Mouse (Mus musculus) lung, embryonic 14.5 days (tissue): Measurements from ENCODE around the gene Col4a4. TPM values are rescaled to one million over a fixed set of nuclear protein-coding genes. Genes with fewer than 3 reads are reported as not detected.

Experiments used
- ATAC-seq: fragments of 200-750 bp; cut with Nextera tagmentation; 2 replicates; pipeline ENCODE4 v1.8.0; 2017; ENCODE audit warnings: mild to moderate bottlenecking, moderate TSS enrichment, moderate library complexity; ENCODE audit not compliant: insufficient read depth
- DNase-seq: peaks from one replicate; pipeline ENCODE4 v3.0.0-alpha.2; 2015
- H3K27ac ChIP-seq: fragments of 300-500 bp; sonication (generic); 2 replicates; pipeline ENCODE4 v1.5.1; 2014; ENCODE audit warnings: low read depth, mild to moderate bottlenecking, moderate library complexity
- H3K27me3 ChIP-seq: fragments of 300-500 bp; sonication (generic); 2 replicates; pipeline ENCODE4 v1.6.1; 2014; ENCODE audit warnings: low read length, control low read depth; ENCODE audit not compliant: insufficient read depth
- H3K36me3 ChIP-seq: fragments of 300-500 bp; sonication (generic); 2 replicates; pipeline ENCODE4 v1.6.1; 2014; ENCODE audit warnings: control low read depth; ENCODE audit not compliant: insufficient read depth
- H3K4me1 ChIP-seq: fragments of 300-500 bp; sonication (generic); 2 replicates; pipeline ENCODE4 v1.6.1; 2014; ENCODE audit warnings: antibody characterized with exemption, control low read depth; ENCODE audit not compliant: insufficient read depth
- H3K4me2 ChIP-seq: fragments of 300-500 bp; sonication (generic); 2 replicates; pipeline ENCODE4 v1.6.1; 2014; ENCODE audit warnings: mild to moderate bottlenecking
- H3K4me3 ChIP-seq: fragments of 300-500 bp; sonication (generic); 2 replicates; pipeline ENCODE4 v1.5.1; 2014; ENCODE audit warnings: low read depth, low read length
- H3K9ac ChIP-seq: fragments of 300-500 bp; sonication (generic); 2 replicates; pipeline ENCODE4 v1.6.1; 2014
- H3K9me3 ChIP-seq: fragments of 300-500 bp; sonication (generic); 2 replicates; pipeline ENCODE4 v1.6.1; 2016; ENCODE audit warnings: low read depth, low read length, control low read depth
- CTCF ChIP-seq: IDR thresholded peaks from 2 replicates; pipeline ENCODE4 v1.5.1; 2016; ENCODE audit warnings: antibody characterized with exemption, low read depth
- WGBS: fragments of 180-500 bp; shearing (Covaris S2); extraction: QIAGEN DNeasy Blood & Tissue Kit; methylation state at CpG from one replicate; pipeline ENCODE4 v1.1.7; 2014; 5-methylcytosine and 5-hydroxymethylcytosine counted together
- polyA plus RNA-seq: library from polyadenylated mRNA; unstranded; fragments of >200 nt; fragmentation: Nextera tagmentation; extraction: Ambion mirVana; gene quantifications from 2 replicates; pipeline ENCODE4 v1.2.1, GENCODE M21; 2014

The Col4a4 gene
- polyA plus RNA-seq, 1 experiment from 2014 or later = 8.0 TPM

- no peak for ATAC-seq
- DNase-seq = no peak
- Histone ChIP-seq H3K9ac (no peak overlapping the region), H3K27me3 (no peaks in the 10 kb centered on the region), H3K4me2 (0 out of 2 replicates have a peak overlapping the region, but pooled peaks have one; percentile 7), H3K27ac (no peak overlapping the region), H3K4me1 (no peaks in the 10 kb centered on the region), H3K4me3 (no peak overlapping the region), H3K36me3 (no peaks in the 10 kb centered on the region), H3K9me3 (no peaks in the 10 kb centered on the region)
- no peak for TF ChIP-seq CTCF
- 70% methylated on average over 4 of the region's 4 CpGs for WGBS
These were observed 110.8 kb downstream of the Col4a4 start for GRCm38 (mm10) chr1:82475821-82476220.

GRCm38 (mm10) chr1:82475254-82475653 lies 111.4 kb downstream of the Col4a4 start:
- Histone ChIP-seq H3K4me2 (no peak overlapping the region), H3K9ac (no peak overlapping the region), H3K27me3 (no peaks in the 10 kb centered on the region), H3K9me3 (no peaks in the 10 kb centered on the region), H3K4me1 (no peaks in the 10 kb centered on the region), H3K4me3 (no peak overlapping the region), H3K27ac (no peak overlapping the region), H3K36me3 (no peaks in the 10 kb centered on the region)
- DNase-seq (no peak), ATAC-seq (no peak)
- TF ChIP-seq CTCF = no peak
- WGBS = 79% methylated on average over 5 of the region's 5 CpGs

DNA sequence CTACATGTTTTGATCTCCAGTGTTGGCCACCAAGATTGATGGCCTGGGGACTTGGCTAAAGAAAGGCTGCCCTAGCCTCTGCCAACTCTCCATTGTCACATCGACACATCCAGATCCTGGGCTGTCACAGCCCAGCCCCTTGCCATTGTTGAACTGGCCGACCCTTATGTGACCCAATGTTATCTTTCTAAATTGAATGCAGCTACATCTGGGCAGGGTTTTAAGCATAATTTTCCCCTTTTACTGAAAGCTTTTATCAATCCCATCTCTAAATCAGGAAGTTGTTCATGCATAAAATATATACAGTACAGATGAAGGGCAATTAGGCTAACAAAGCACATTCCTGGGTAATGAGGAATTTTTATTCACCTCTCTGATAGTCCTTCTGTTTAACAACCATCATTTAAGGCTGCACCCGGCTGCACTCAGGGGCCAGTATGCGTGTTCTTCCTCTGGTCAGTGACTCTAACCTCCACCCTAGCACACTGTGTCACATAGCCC lies 112.1 kb downstream of the Col4a4 start:
- TF ChIP-seq CTCF = no peak
- DNase-seq (no peak), ATAC-seq (no peak)
- H3K9me3 ChIP-seq = no peaks in the 10 kb centered on the region
- no peaks in the 10 kb centered on the region for H3K27me3 ChIP-seq
- H3K9ac ChIP-seq = no peak overlapping the region
- H3K4me1 ChIP-seq = no peaks in the 10 kb centered on the region
- H3K36me3 ChIP-seq = no peaks in the 10 kb centered on the region
- H3K4me3 ChIP-seq = no peak overlapping the region
- no peak overlapping the region for H3K27ac ChIP-seq
- H3K4me2 ChIP-seq = no peak overlapping the region
- WGBS = 36% methylated on average over 4 of the region's 4 CpGs

- Histone ChIP-seq H3K4me1 (no peaks in the 10 kb centered on the region), H3K27me3 (no peaks in the 10 kb centered on the region), H3K4me2 (no peak overlapping the region), H3K4me3 (no peak overlapping the region), H3K27ac (no peak overlapping the region), H3K36me3 (no peaks in the 10 kb centered on the region), H3K9me3 (no peaks in the 10 kb centered on the region), H3K9ac (no peak overlapping the region)
- ATAC-seq (no peak), DNase-seq (no peak)
- TF ChIP-seq CTCF = no peak
These were observed 113.2 kb downstream of the Col4a4 start for GRCm38 (mm10) chr1:82473467-82473866.

GRCm38 (mm10) chr1:82470516-82471225 lies 116.0 kb downstream of the Col4a4 start:
- H3K27ac ChIP-seq = no peak overlapping the region
- H3K4me3 ChIP-seq = no peak overlapping the region
- no peaks in the 10 kb centered on the region for H3K9me3 ChIP-seq
- no peaks in the 10 kb centered on the region for H3K4me1 ChIP-seq
- WGBS = 86% methylated on average over 10 of the region's 10 CpGs
- H3K27me3 ChIP-seq = no peaks in the 10 kb centered on the region
- no peak overlapping the region for H3K4me2 ChIP-seq
- no peak for ATAC-seq
- H3K9ac ChIP-seq = no peak overlapping the region
- no peaks in the 10 kb centered on the region for H3K36me3 ChIP-seq
- no peak for TF ChIP-seq CTCF
- DNase-seq = no peak

DNA sequence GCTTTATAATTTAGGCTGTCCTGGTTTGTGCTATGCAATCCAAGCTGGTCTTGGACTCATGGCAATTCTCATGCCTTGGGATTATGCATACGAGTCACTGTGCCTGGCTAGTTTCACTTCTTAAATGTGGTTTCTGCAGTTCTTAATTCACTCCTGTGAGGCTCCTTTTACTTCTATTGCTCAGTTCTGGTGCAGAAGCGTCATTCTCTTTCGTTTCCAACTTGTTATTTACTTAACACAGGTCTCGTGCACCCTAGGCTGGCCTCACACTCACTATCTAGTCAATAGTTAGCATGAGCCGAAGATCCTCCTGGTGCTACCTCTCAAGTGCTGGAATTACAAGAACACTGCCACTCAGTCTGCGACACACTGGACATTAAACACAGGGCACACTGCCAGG lies 117.8 kb downstream of the Col4a4 start:
- no peak for DNase-seq
- Histone ChIP-seq H3K9ac (no peak overlapping the region), H3K4me2 (no peak overlapping the region), H3K4me3 (no peak overlapping the region), H3K27me3 (no peaks in the 10 kb centered on the region), H3K9me3 (no peaks in the 10 kb centered on the region), H3K27ac (no peak overlapping the region), H3K36me3 (no peaks in the 10 kb centered on the region), H3K4me1 (no peaks in the 10 kb centered on the region)
- no peak for TF ChIP-seq CTCF
- 47% methylated on average over 6 of the region's 6 CpGs for WGBS
- ATAC-seq = no peak

DNA sequence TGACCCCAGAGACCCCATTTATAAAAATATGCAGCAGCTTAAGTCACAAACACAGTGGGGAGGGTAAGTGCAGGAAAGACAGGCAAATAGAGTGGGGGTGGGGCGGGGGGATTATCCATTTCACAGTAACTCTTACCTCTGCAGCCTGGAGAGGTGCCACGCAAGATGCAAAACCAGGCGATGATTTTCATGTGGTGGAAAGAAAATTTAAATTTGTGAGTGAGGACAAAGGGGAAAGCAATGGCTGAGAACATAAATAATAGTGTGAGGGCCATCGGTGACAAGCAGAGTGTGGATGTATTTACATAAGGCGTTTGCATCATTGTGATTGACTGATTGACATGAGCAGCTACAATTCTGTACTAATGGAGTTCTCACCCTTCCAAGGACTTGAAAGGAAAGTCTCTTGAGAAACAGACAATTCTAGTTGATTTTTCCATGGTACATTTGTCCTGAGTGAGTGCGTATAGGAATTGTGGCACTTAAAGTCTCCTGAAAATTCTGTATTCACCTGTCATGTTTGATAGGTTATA lies 121.3 kb downstream of the Col4a4 start:
- ATAC-seq = no peak
- DNase-seq = no peak
- Histone ChIP-seq H3K27me3 (no peaks in the 10 kb centered on the region), H3K27ac (no peak overlapping the region), H3K9ac (no peak overlapping the region), H3K36me3 (no peaks in the 10 kb centered on the region), H3K9me3 (no peaks in the 10 kb centered on the region), H3K4me3 (no peak overlapping the region), H3K4me2 (no peak overlapping the region), H3K4me1 (no peaks in the 10 kb centered on the region)
- no peak for TF ChIP-seq CTCF
- 42% methylated on average over 6 of the region's 6 CpGs for WGBS
